Mouse (Mus musculus) Patski (cell line): ENCODE measurements around the gene March1. TPM values are rescaled to one million over a fixed set of nuclear protein-coding genes. Genes with fewer than 3 reads are reported as not detected.

Experiments
- ATAC-seq: fragments of 100-300 bp; one replicate; pipeline ENCODE4 v1.8.0; 2021
- CTCF ChIA-PET: fragments of 350-600 bp; sonication (Branson Sonifier 250); formaldehyde crosslinking; loops from one replicate; lab custom pipeline; 2022; ENCODE audit warnings: inconsistent platforms; lab: Charles Lee
- POLR2A ChIA-PET: fragments of 350-600 bp; sonication (Branson Sonifier 250); formaldehyde crosslinking; loops from one replicate; lab custom pipeline; 2022; ENCODE audit warnings: antibody characterized with exemption, inconsistent platforms; lab: Charles Lee
- DNase-seq: peaks from one replicate; pipeline ENCODE4 v3.0.0-alpha.2; 2011; ENCODE audit warnings: low read depth, low spot score
- H3K27me3 ChIP-seq: fragments of 371-371 bp; one replicate; pipeline ENCODE4 v1.5.1; 2021
- CTCF ChIP-seq: fragments of 100-300 bp; IDR thresholded peaks from one replicate; pipeline ENCODE4 v1.5.1; 2021
- in situ Hi-C: fragments of 300-500 bp; cut with MboI; formaldehyde crosslinking; loops from 3 replicates; pipeline ENCODE4 v1.11.1; 2018; ENCODE audit warnings: low pct_unique_long_range_greater_than_20kb, mixed read lengths
- polyA plus RNA-seq: library from polyadenylated mRNA; unstranded; gene quantifications from one replicate; pipeline ENCODE4 v1.2.3, GENCODE M21; 2021

Gene March1
- polyA plus RNA-seq: 0.04 TPM

- POLR2A ChIA-PET: no interaction called here
- no peak for TF ChIP-seq CTCF
- no peak for DNase-seq
- in situ Hi-C loops: no loop called here
- no peak for ATAC-seq
- peaks cover 18% of the 10 kb centered on the region for H3K27me3 ChIP-seq
- CTCF ChIA-PET: no interaction called here
These were observed at the start of gene March1 for GRCm38 (mm10) chr8:65617871-65618751. TSS of gene March1 (plus strand) at chr8:65617900.

GRCm38 (mm10) chr8:65586909-65587308 is 30.8 kb upstream of the March1 start:
- H3K27me3 ChIP-seq: no peaks in the 10 kb centered on the region
- in situ Hi-C loops: no loop called here
- ChIA-PET CTCF (no interaction called here), POLR2A (no interaction called here)
- ATAC-seq (no peak), DNase-seq (no peak)
- TF ChIP-seq CTCF: no peak

- in situ Hi-C loops: no loop called here
- CTCF ChIA-PET: no interaction called here
- DNase-seq (no peak), ATAC-seq (no peak)
- TF ChIP-seq CTCF: no peak
- no peaks in the 10 kb centered on the region for H3K27me3 ChIP-seq
- POLR2A ChIA-PET: no interaction called here
These were observed 14.5 kb upstream of the March1 start for GRCm38 (mm10) chr8:65603241-65603640.

GRCm38 (mm10) chr8:65609509-65609908 is 8.2 kb upstream of the March1 start:
- ChIA-PET POLR2A (no interaction called here), CTCF (no interaction called here)
- DNase-seq (no peak), ATAC-seq (no peak)
- TF ChIP-seq CTCF: no peak
- in situ Hi-C loops: no loop called here
- H3K27me3 ChIP-seq: no peaks in the 10 kb centered on the region

- no peak for DNase-seq
- in situ Hi-C loops: no loop called here
- no peak for ATAC-seq
- H3K27me3 ChIP-seq: peaks cover 18% of the 10 kb centered on the region
- ChIA-PET POLR2A (no interaction called here), CTCF (no interaction called here)
- TF ChIP-seq CTCF: no peak
These were observed 1.3 kb downstream of the March1 start for GRCm38 (mm10) chr8:65618966-65619365.

- ChIA-PET POLR2A (no interaction called here), CTCF (interaction anchor here (1.0 kb wide), 1 partner anchor 11 kb away, joined by 3 read pairs; no protein-coding TSS in a partner anchor)
- in situ Hi-C loops: no loop called here
- no peak for TF ChIP-seq CTCF
- H3K27me3 ChIP-seq: no peaks in the 10 kb centered on the region
- ATAC-seq (no peak), DNase-seq (no peak)
These were observed 27.2 kb downstream of the March1 start for GRCm38 (mm10) chr8:65644931-65645330.

GRCm38 (mm10) chr8:65645502-65645901 is 27.8 kb downstream of the March1 start:
- in situ Hi-C loops: no loop called here
- CTCF ChIA-PET: interaction anchor here (1.0 kb wide), 1 partner anchor 12 kb away, joined by 3 read pairs; no protein-coding TSS in a partner anchor

GRCm38 (mm10) chr8:65645945-65646344 is 28.2 kb downstream of the March1 start:
- DNase-seq: no peak
- no peak for TF ChIP-seq CTCF
- no peak for ATAC-seq
- H3K27me3 ChIP-seq: no peaks in the 10 kb centered on the region
- in situ Hi-C loops: no loop called here
- ChIA-PET CTCF (interaction anchor here (1.0 kb wide), 1 partner anchor 12 kb away, joined by 3 read pairs; no protein-coding TSS in a partner anchor), POLR2A (no interaction called here)

More at GRCm38 (mm10) chr8:65645502-65645901, 27.8 kb downstream of the March1 start:
- no peak for ATAC-seq
- POLR2A ChIA-PET: no interaction called here
- DNase-seq: no peak
- no peak for TF ChIP-seq CTCF
- no peaks in the 10 kb centered on the region for H3K27me3 ChIP-seq

- H3K27me3 ChIP-seq: peaks cover 3% of the 10 kb centered on the region
- ATAC-seq (no peak), DNase-seq (no peak)
- in situ Hi-C loops: no loop called here
- CTCF ChIA-PET: no interaction called here
- POLR2A ChIA-PET: no interaction called here
- TF ChIP-seq CTCF: no peak
These were observed 38.2 kb downstream of the March1 start for GRCm38 (mm10) chr8:65655924-65656323.

- in situ Hi-C loops: no loop called here
- no peaks in the 10 kb centered on the region for H3K27me3 ChIP-seq
- DNase-seq (no peak), ATAC-seq (no peak)
- ChIA-PET CTCF (no interaction called here), POLR2A (no interaction called here)
- no peak for TF ChIP-seq CTCF
These were observed 44.2 kb downstream of the March1 start for GRCm38 (mm10) chr8:65661885-65662284.

- CTCF ChIA-PET: no interaction called here
- ATAC-seq (no peak), DNase-seq (no peak)
- in situ Hi-C loops: no loop called here
- POLR2A ChIA-PET: no interaction called here
- no peak for TF ChIP-seq CTCF
- no peaks in the 10 kb centered on the region for H3K27me3 ChIP-seq
These were observed 48.1 kb downstream of the March1 start for GRCm38 (mm10) chr8:65665786-65666185.
